Mouse (Mus musculus) MEL (cell line): ENCODE measurements around the gene Rp2. TPM values are rescaled to one million over a fixed set of nuclear protein-coding genes. Genes with fewer than 3 reads are reported as not detected.

Source experiments
- DNase-seq: peaks from one replicate; pipeline ENCODE4 v3.0.0; 2011; ENCODE audit warnings: low read depth, low spot score
- H3K27ac ChIP-seq: 2 replicates; pipeline ENCODE4 v1.5.1; 2012; ENCODE audit warnings: low read depth, mild to moderate bottlenecking, control low read depth, low read length, moderate library complexity; ENCODE audit not compliant: control insufficient read depth
- H3K27me3 ChIP-seq, 2 experiments: fragments of 150-350 bp in 1 of 2; sonication (generic) in 1 of 2; 2 replicates each; pipeline ENCODE4 v1.6.1; 2012; ENCODE audit warnings: low read length in 2 of 2, mild to moderate bottlenecking in 2 of 2, improper control_type of control experiment in 1 of 2, moderate library complexity in 1 of 2; ENCODE audit not compliant: insufficient read depth in 2 of 2, control insufficient read depth in 1 of 2
- H3K36me3 ChIP-seq, 2 experiments: 2 replicates each; pipeline ENCODE4 v1.6.1; 2012 to 2014; ENCODE audit warnings: low read length in 2 of 2, improper control_type of control experiment in 1 of 2, inconsistent platforms in 1 of 2, mild to moderate bottlenecking in 1 of 2; ENCODE audit not compliant: insufficient read depth in 2 of 2, control insufficient read depth in 1 of 2
- H3K4me1 ChIP-seq, 2 experiments: fragments of 150-350 bp in 1 of 2; sonication (generic) in 1 of 2; 2 replicates each; pipeline ENCODE4 v1.6.1; 2012; ENCODE audit warnings: low read length in 2 of 2, improper control_type of control experiment in 1 of 2, mild to moderate bottlenecking in 1 of 2; ENCODE audit not compliant: insufficient read depth in 2 of 2, control insufficient read depth in 1 of 2
- H3K4me3 ChIP-seq, 2 experiments: fragments of 150-350 bp in 1 of 2; sonication (generic) in 1 of 2; 2 replicates each; pipeline ENCODE4 v1.5.1; 2012; ENCODE audit warnings: low read depth in 2 of 2, low read length in 2 of 2, mild to moderate bottlenecking in 2 of 2, moderate library complexity in 2 of 2, control low read depth in 1 of 2, improper control_type of control experiment in 1 of 2; ENCODE audit not compliant: control insufficient read depth in 1 of 2, insufficient read depth in 1 of 2
- H3K79me2 ChIP-seq: 2 replicates; pipeline ENCODE4 v1.6.1; 2012; ENCODE audit warnings: mild to moderate bottlenecking, low read length, moderate library complexity; ENCODE audit not compliant: control insufficient read depth, poor library complexity, insufficient read depth
- H3K9ac ChIP-seq: 2 replicates; pipeline ENCODE4 v1.6.1; 2012; ENCODE audit warnings: low read depth, mild to moderate bottlenecking, control low read depth, low read length, moderate library complexity; ENCODE audit not compliant: control insufficient read depth, poor library complexity, severe bottlenecking
- H3K9me3 ChIP-seq: fragments of 150-350 bp; sonication (generic); replicated peaks from 2 replicates; pipeline ENCODE4 v1.6.1; 2012; ENCODE audit warnings: mild to moderate bottlenecking, low read length, improper control_type of control experiment, moderate library complexity; ENCODE audit not compliant: insufficient read depth
- BHLHE40 ChIP-seq: IDR thresholded peaks from 2 replicates; pipeline ENCODE4 v1.6.1; 2012; ENCODE audit warnings: low read depth, mild to moderate bottlenecking, inconsistent platforms, low read length, improper control_type of control experiment, borderline replicate concordance
- CHD2 ChIP-seq: IDR thresholded peaks from 2 replicates; pipeline ENCODE4 v1.6.1; 2011; ENCODE audit warnings: low read length, improper control_type of control experiment
- CTCF ChIP-seq, 3 experiments: IDR thresholded peaks in 2 of 3; conservative IDR thresholded peaks in 1 of 3; 2 replicates each; pipeline ENCODE4 v1.5.1; 2011 to 2012; ENCODE audit warnings: low read length in 3 of 3, low read depth in 2 of 3, mild to moderate bottlenecking in 2 of 3, improper control_type of control experiment in 1 of 3, inconsistent platforms in 1 of 3, mixed read lengths in 1 of 3, moderate library complexity in 1 of 3; ENCODE audit not compliant: control insufficient read depth in 1 of 3, insufficient read depth in 1 of 3, poor library complexity in 1 of 3, severe bottlenecking in 1 of 3
- ELF1 ChIP-seq: IDR thresholded peaks from 2 replicates; pipeline ENCODE4 v1.6.1; 2014; ENCODE audit warnings: low read depth, mild to moderate bottlenecking, inconsistent platforms, low read length, improper control_type of control experiment, moderate library complexity
- EP300 ChIP-seq, 2 experiments: IDR thresholded peaks; 2 replicates each; pipeline ENCODE4 v1.6.1; 2011; ENCODE audit warnings: improper control_type of control experiment in 2 of 2, low read length in 2 of 2, low read depth in 1 of 2, mild to moderate bottlenecking in 1 of 2
- ETS1 ChIP-seq: IDR thresholded peaks from 2 replicates; pipeline ENCODE4 v1.6.1; 2012; ENCODE audit warnings: low read depth, mild to moderate bottlenecking, inconsistent platforms, low read length, improper control_type of control experiment, moderate library complexity
- GATA1 ChIP-seq: IDR thresholded peaks from 2 replicates; pipeline ENCODE4 v1.6.1; 2011; ENCODE audit warnings: low read depth, low read length, improper control_type of control experiment
- JUND ChIP-seq: IDR thresholded peaks from 2 replicates; pipeline ENCODE4 v1.6.1; 2011; ENCODE audit warnings: low read depth, mild to moderate bottlenecking, improper control_type of control experiment, low read length
- KAT2A ChIP-seq: conservative IDR thresholded peaks from 2 replicates; pipeline ENCODE4 v1.6.1; 2012; ENCODE audit warnings: low read depth, low read length, improper control_type of control experiment, inconsistent platforms
- MAFK ChIP-seq: IDR thresholded peaks from 2 replicates; pipeline ENCODE4 v1.6.1; 2011; ENCODE audit warnings: low read depth, mild to moderate bottlenecking, low read length, improper control_type of control experiment, borderline replicate concordance
- MAX ChIP-seq: IDR thresholded peaks from 2 replicates; pipeline ENCODE4 v1.6.1; 2011; ENCODE audit warnings: low read length, improper control_type of control experiment
- MAZ ChIP-seq: IDR thresholded peaks from 2 replicates; pipeline ENCODE4 v1.6.1; 2012; ENCODE audit warnings: low read depth, mild to moderate bottlenecking, inconsistent platforms, low read length, improper control_type of control experiment
- MEF2A ChIP-seq: IDR thresholded peaks from 2 replicates; pipeline ENCODE4 v1.6.1; 2014; ENCODE audit warnings: low read depth, mild to moderate bottlenecking, inconsistent platforms, low read length, improper control_type of control experiment; ENCODE audit not compliant: poor library complexity, insufficient replicate concordance, severe bottlenecking; ENCODE audit errors: extremely low read depth
- MYB ChIP-seq: IDR thresholded peaks from 2 replicates; pipeline ENCODE4 v1.6.1; 2011; ENCODE audit warnings: mild to moderate bottlenecking, low read depth, low read length, improper control_type of control experiment
- MYC ChIP-seq: IDR thresholded peaks from 2 replicates; pipeline ENCODE4 v1.6.1; 2011; ENCODE audit warnings: low read depth, mild to moderate bottlenecking, low read length, improper control_type of control experiment, moderate library complexity
- NELFE ChIP-seq: IDR thresholded peaks from 2 replicates; pipeline ENCODE4 v1.6.1; 2011; ENCODE audit warnings: low read depth, low read length, improper control_type of control experiment
- POLR2AphosphoS2 ChIP-seq: IDR thresholded peaks from 2 replicates; pipeline ENCODE4 v1.6.1; 2011; ENCODE audit warnings: low read length, improper control_type of control experiment
- RAD21 ChIP-seq: IDR thresholded peaks from 2 replicates; pipeline ENCODE4 v1.6.1; 2011; ENCODE audit warnings: mild to moderate bottlenecking, low read depth, low read length, improper control_type of control experiment
- RCOR1 ChIP-seq: IDR thresholded peaks from 2 replicates; pipeline ENCODE4 v1.6.1; 2012; ENCODE audit warnings: low read depth, mild to moderate bottlenecking, inconsistent platforms, low read length, improper control_type of control experiment
- SMC3 ChIP-seq: IDR thresholded peaks from 2 replicates; pipeline ENCODE4 v1.6.1; 2011; ENCODE audit warnings: low read depth, low read length, improper control_type of control experiment
- TAL1 ChIP-seq: IDR thresholded peaks from 2 replicates; pipeline ENCODE4 v1.6.1; 2012; ENCODE audit warnings: mild to moderate bottlenecking, inconsistent platforms, low read length, moderate library complexity, mixed read lengths
- USF1 ChIP-seq: IDR thresholded peaks from 2 replicates; pipeline ENCODE4 v1.6.1; 2014; ENCODE audit warnings: low read depth, mild to moderate bottlenecking, inconsistent platforms, low read length, improper control_type of control experiment, moderate library complexity
- ZC3H11A ChIP-seq: IDR thresholded peaks from 2 replicates; pipeline ENCODE4 v1.6.1; 2012; ENCODE audit warnings: low read depth, mild to moderate bottlenecking, inconsistent platforms, low read length, improper control_type of control experiment
- ZMIZ1 ChIP-seq: IDR thresholded peaks from 2 replicates; pipeline ENCODE4 v1.6.1; 2012; ENCODE audit warnings: low read depth, mild to moderate bottlenecking, inconsistent platforms, low read length, improper control_type of control experiment, moderate library complexity
- ZNF384 ChIP-seq: IDR thresholded peaks from 2 replicates; pipeline ENCODE4 v1.6.1; 2012; ENCODE audit warnings: low read depth, mild to moderate bottlenecking, inconsistent platforms, low read length, improper control_type of control experiment
- polyA plus RNA-seq, 2 experiments: library from polyadenylated mRNA; stranded (reverse) in 1 of 2; unstranded in 1 of 2; fragments of >175 nt in 1 of 2; fragments of >200 nt in 1 of 2; gene quantifications; 2 replicates each; pipeline versions ENCODE4 v1.2.1 to v1.2.4; 2012; ENCODE audit warnings: low replicate concordance in 2 of 2, low read depth in 1 of 2; ENCODE audit not compliant: insufficient read length in 2 of 2, insufficient read depth in 1 of 2, missing spikeins in 1 of 2
- total RNA-seq: library from RNA; depleted of rRNA; stranded (reverse); fragments of 300-350 nt; gene quantifications from 2 replicates; pipeline ENCODE4 v1.2.3, GENCODE M21; 2012

Rp2 gene
- total and polyA plus RNA-seq, 3 experiments = 10.0 to 16.8 TPM; not detected in 1

- Histone ChIP-seq H3K79me2 (no peaks in the 10 kb centered on the region), H3K4me3 (no peak overlapping the region), H3K4me1 (peaks cover 0 to 5% of the 10 kb centered on the region in 2 experiments; a peak in 2 of 4 replicates), H3K9ac (no peak overlapping the region), H3K27me3 (no peaks in the 10 kb centered on the region), H3K9me3 (no peaks in the 10 kb centered on the region), H3K36me3 (peaks cover 0 to 18% of the 10 kb centered on the region in 2 experiments; a peak in 2 of 4 replicates), H3K27ac (no peak overlapping the region)
- peak; percentile 79 for DNase-seq
- TF ChIP-seq CTCF (IDR thresholded peaks at IDR 0.05 in 2 of 3, conservative IDR thresholded peaks at IDR 0.05 in 1 of 3; ENCODE audit: control insufficient read depth in 1 of 3, insufficient read depth in 1 of 3, low read depth in 2 of 3, low read length in 3 of 3, poor library complexity in 1 of 3, severe bottlenecking in 1 of 3) (peak; percentile 33 to 67 (median 63); a peak in 5 of 6 replicates), RAD21 (peak; percentile 49), USF1 (no peak), BHLHE40 (no peak), SMC3 (peak; percentile 71)
Measured at GRCm38 (mm10) chrX:20404068-20404467, 39.8 kb downstream of the Rp2 start.

DNA sequence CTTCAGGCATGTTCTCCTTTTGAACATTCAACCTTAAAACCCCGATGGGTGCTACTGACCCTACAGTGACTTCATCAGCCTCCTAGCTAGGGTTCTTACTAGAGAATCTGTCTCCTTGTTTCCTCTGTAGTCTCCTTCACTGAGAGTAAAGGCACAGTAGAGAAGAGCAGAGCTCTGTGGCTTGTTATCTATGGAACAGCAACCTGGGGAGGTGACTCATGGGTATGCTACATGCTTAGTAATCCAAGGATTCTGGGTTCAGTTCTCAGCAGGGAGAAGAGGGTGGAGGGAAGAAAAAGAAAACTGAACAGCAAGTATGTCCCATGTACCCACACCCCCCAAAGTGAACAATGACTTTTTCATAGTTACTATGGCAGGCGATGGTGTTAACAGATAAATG lies 42.6 kb downstream of the Rp2 start:
- H3K36me3 ChIP-seq = peaks cover 0 to 24% of the 10 kb centered on the region in 2 experiments; a peak in 2 of 4 replicates
- no peaks in the 10 kb centered on the region for H3K9me3 ChIP-seq

DNA sequence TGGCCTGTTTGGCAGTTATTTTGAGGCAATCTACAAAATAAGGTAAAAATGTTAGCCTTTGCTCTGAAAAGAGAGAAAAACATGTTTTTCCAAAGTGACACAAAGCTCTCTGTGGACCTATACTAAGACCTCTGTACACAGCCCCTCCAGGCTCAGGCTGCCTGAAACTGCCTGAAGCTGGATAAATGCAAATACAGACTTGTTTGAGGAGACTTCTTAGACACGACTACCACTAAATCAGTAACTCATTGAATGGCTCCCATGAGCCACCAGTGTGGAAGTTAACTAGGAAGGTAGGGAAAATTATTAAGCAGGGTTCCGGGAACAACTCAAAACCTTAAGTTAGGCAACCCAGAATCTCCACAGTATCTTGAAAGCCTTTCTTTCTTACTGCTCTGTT lies 43.4 kb downstream of the Rp2 start:
- Histone ChIP-seq H3K9me3 (no peaks in the 10 kb centered on the region), H3K4me1 (peaks cover 6 to 12% of the 10 kb centered on the region in 2 experiments; a peak in 3 of 4 replicates), H3K79me2 (no peaks in the 10 kb centered on the region), H3K9ac (no peak overlapping the region), H3K4me3 (no peak overlapping the region), H3K27me3 (no peaks in the 10 kb centered on the region), H3K27ac (no peak overlapping the region), H3K36me3 (peaks cover 0 to 27% of the 10 kb centered on the region in 2 experiments; a peak in 2 of 4 replicates)
- no peak for DNase-seq
- TF ChIP-seq MAX (no peak), NELFE (no peak), ZC3H11A (no peak), KAT2A (no peak), ELF1 (no peak), MYB (no peak), SMC3 (no peak), MAFK (no peak), RCOR1 (no peak), ETS1 (no peak), ZNF384 (no peak), MYC (no peak), ZMIZ1 (no peak), CHD2 (no peak), MAZ (no peak), EP300 (IDR thresholded peaks at IDR 0.05; ENCODE audit: low read depth in 1 of 2, low read length in 2 of 2) (no peak), USF1 (no peak), POLR2AphosphoS2 (no peak), MEF2A (no peak)

More for the DNA sequence above, 42.6 kb downstream of the Rp2 start:
- H3K9ac ChIP-seq = no peak overlapping the region
- no peaks in the 10 kb centered on the region for H3K79me2 ChIP-seq
- TF ChIP-seq JUND (0 out of 2 replicates have a peak, but pooled peaks have one; percentile 63), EP300 (IDR thresholded peaks at IDR 0.05; ENCODE audit: low read depth in 1 of 2, low read length in 2 of 2) (peak; percentile 13 to 48; a peak in 1 of 4 replicates), TAL1 (peak; percentile 26; the same call in 1 of the 2 replicates), MAX (no peak), GATA1 (peak; percentile 72), MAFK (no peak)
- TF ChIP-seq, all 39 proteins: peak for 4
- H3K4me3 ChIP-seq = no peak overlapping the region
- H3K4me1 ChIP-seq = peaks cover 0 to 6% of the 10 kb centered on the region in 2 experiments; a peak in 2 of 4 replicates
- no peak overlapping the region for H3K27ac ChIP-seq
- DNase-seq = peak; percentile 75
- no peaks in the 10 kb centered on the region for H3K27me3 ChIP-seq
